7 mouse cellular contexts compared by ENCODE assay signal in the genomic region with DNA sequence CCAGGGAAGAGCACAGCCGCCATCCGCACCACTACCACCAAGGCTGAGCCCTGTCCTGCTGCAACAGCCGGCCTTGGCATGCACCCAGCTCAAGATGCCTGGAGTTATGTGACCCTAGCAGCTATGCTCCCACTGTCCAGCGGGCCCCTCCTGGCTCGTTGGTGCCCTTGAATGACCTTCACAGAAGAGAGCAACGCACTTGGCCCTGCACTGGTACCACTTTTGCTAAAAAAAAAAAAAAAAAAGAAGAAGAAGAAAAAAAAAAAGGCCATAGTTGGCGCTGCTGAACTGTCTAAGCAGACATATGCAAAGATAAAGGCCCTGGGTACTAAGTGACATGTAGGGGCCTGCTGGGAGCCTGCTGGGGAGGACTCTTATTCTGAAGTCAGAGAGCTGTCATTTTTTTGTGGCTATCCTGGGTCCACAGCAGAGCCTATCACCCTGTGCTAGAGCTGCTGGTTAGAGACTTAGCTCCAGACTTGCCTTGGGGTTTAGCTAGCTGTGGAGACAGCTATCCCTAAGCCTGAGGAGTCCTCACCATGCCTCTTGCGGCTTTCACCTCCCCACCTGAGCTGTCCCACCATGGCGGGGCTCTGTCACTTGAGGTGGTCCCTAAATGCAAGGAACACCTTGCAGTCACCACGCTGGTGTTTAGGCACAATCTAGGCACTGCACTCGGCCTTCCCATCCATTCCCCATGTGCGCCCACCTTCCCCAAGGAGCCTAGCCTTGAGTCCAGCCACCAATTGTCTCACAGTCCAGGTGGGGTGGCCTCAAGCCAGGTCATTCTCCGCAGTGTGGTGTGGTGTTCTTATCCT. TPM values are rescaled to one million over a fixed set of nuclear protein-coding genes. Genes with fewer than 3 reads are reported as not detected.
DNase-seq lines count a peak whose midpoint lies in the region; ATAC-seq lines count a peak whose summit lies in the region.

No protein-coding gene starts in this region.

- intact Hi-C loops in left cerebral cortex, postnatal 25 days (cut with DNase I), result loop anchor here (2.0 kb wide), 1 partner anchor 36 kb away; no protein-coding TSS in a partner anchor

- H3K27me3 ChIP-seq in heart, embryonic 16.5 days (ENCODE audit: control insufficient read depth, insufficient read depth, low read length), result no peaks in the 10 kb centered on the region
- H3K27me3 ChIP-seq in limb, embryonic 12.5 days, result no peaks in the 10 kb centered on the region
- H3K27me3 ChIP-seq in neural tube, embryonic 15.5 days (replicated peaks), result no peaks in the 10 kb centered on the region

- H3K4me2 ChIP-seq in heart, embryonic 16.5 days (ENCODE audit: low read depth, low read length), result peak overlapping the region; percentile 15
- H3K4me2 ChIP-seq in limb, embryonic 12.5 days, result no peak overlapping the region
- H3K4me2 ChIP-seq in neural tube, embryonic 15.5 days, result no peak overlapping the region

- no peak overlapping the region for H3K4me3 ChIP-seq in heart, embryonic 16.5 days (ENCODE audit: low read length)
- no peak overlapping the region for H3K4me3 ChIP-seq in limb, embryonic 12.5 days (replicated peaks)
- no peak overlapping the region for H3K4me3 ChIP-seq in neural tube, embryonic 15.5 days (replicated peaks)

- peak; percentile 81 for DNase-seq in testis, postnatal 10 days (ENCODE audit: low spot score)
- DNase-seq in testis, postnatal 14 days (ENCODE audit: low spot score), result no peak
- DNase-seq in adrenal gland, postnatal 14 days, result peak; percentile 84
- no peak for DNase-seq in left cerebral cortex, postnatal 25 days (ENCODE audit: low spot score in 2 of 2)

- H3K36me3 ChIP-seq in heart, embryonic 16.5 days (ENCODE audit: control insufficient read depth, insufficient read depth), result peaks cover 27% of the 10 kb centered on the region
- peaks cover 44% of the 10 kb centered on the region for H3K36me3 ChIP-seq in limb, embryonic 12.5 days
- no peaks in the 10 kb centered on the region for H3K36me3 ChIP-seq in neural tube, embryonic 15.5 days

- H3K27ac ChIP-seq in heart, embryonic 16.5 days (ENCODE audit: low read length), result peak overlapping the region; percentile 88
- H3K27ac ChIP-seq in limb, embryonic 12.5 days, result no peak overlapping the region
- no peak overlapping the region for H3K27ac ChIP-seq in neural tube, embryonic 15.5 days (replicated peaks)

- H3K9me3 ChIP-seq in heart, embryonic 16.5 days (replicated peaks; ENCODE audit: control insufficient read depth, low read length), result no peaks in the 10 kb centered on the region
- H3K9me3 ChIP-seq in limb, embryonic 12.5 days, result no peaks in the 10 kb centered on the region
- no peaks in the 10 kb centered on the region for H3K9me3 ChIP-seq in neural tube, embryonic 15.5 days (replicated peaks)

- peak overlapping the region; percentile 62 for H3K9ac ChIP-seq in heart, embryonic 16.5 days (ENCODE audit: low read length)
- no peak overlapping the region for H3K9ac ChIP-seq in limb, embryonic 12.5 days (replicated peaks)
- no peak overlapping the region for H3K9ac ChIP-seq in neural tube, embryonic 15.5 days (replicated peaks)

- H3K4me1 ChIP-seq in heart, embryonic 16.5 days (ENCODE audit: control insufficient read depth, insufficient read depth, low read length), result peaks cover 20% of the 10 kb centered on the region
- H3K4me1 ChIP-seq in limb, embryonic 12.5 days (replicated peaks), result peaks cover 14% of the 10 kb centered on the region
- 0 out of 2 replicates have a peak, but pooled peaks cover 9% of the 10 kb centered on the region for H3K4me1 ChIP-seq in neural tube, embryonic 15.5 days

- WGBS in heart, embryonic 16.5 days, result 35% methylated on average over 13 of the region's 13 CpGs
- 75% methylated on average over 13 of the region's 13 CpGs for WGBS in limb, embryonic 12.5 days
- WGBS in neural tube, embryonic 15.5 days, result 72% methylated on average over 13 of the region's 13 CpGs

- peak; percentile 87 for ATAC-seq in heart, embryonic 16.5 days (replicated peaks; ENCODE audit: extremely low read depth, insufficient read depth, low FRiP score)
- 0 out of 2 replicates have a peak, but pooled peaks have one; percentile 10 for ATAC-seq in limb, embryonic 12.5 days (ENCODE audit: insufficient number of reproducible peaks, insufficient read depth, low FRiP score, low TSS enrichment, low read depth)
- peak; percentile 23; the same call in 1 of the 2 replicates for ATAC-seq in neural tube, embryonic 15.5 days (ENCODE audit: low FRiP score)

RNA-seq across cellular contexts. Expression of a gene that starts 5.4 kb away (rescaled TPM):
- 16.6 and 19.0 TPM in 2 replicates for total RNA-seq in adrenal gland, postnatal 14 days (2021)
- polyA plus RNA-seq in heart, embryonic 16.5 days (2015; fragmentation: Nextera tagmentation; extraction: Ambion mirVana), result 51.5 and 59.3 TPM in 2 replicates
- polyA plus RNA-seq in limb, embryonic 12.5 days (2016; fragmentation: Nextera tagmentation; extraction: Ambion mirVana), result 53.4 and 55.1 TPM in 2 replicates
- polyA plus RNA-seq in neural tube, embryonic 15.5 days (2015; fragmentation: Nextera tagmentation; extraction: Ambion mirVana), result 123 and 142 TPM in 2 replicates
- 10 to 100 TPM; 31.0 to 33.1 TPM for total RNA-seq in left cerebral cortex, postnatal 25 days (2021)

RNA-seq across cellular contexts. Expression of a gene that starts 12.4 kb away (rescaled TPM):
- total RNA-seq in adrenal gland, postnatal 14 days (2021), result 43.9 and 48.7 TPM in 2 replicates
- polyA plus RNA-seq in heart, embryonic 16.5 days (2015; fragmentation: Nextera tagmentation; extraction: Ambion mirVana), result 67.5 and 74.8 TPM in 2 replicates
- 27.4 and 28.5 TPM in 2 replicates for polyA plus RNA-seq in limb, embryonic 12.5 days (2016; fragmentation: Nextera tagmentation; extraction: Ambion mirVana)
- 16.1 and 23.2 TPM in 2 replicates for polyA plus RNA-seq in neural tube, embryonic 15.5 days (2015; fragmentation: Nextera tagmentation; extraction: Ambion mirVana)
- total RNA-seq in left cerebral cortex, postnatal 25 days (2021), result 10 to 100 TPM; 37.5 to 38.6 TPM

RNA-seq across cellular contexts. Expression of a gene that starts 18.9 kb away (rescaled TPM):
- total RNA-seq in adrenal gland, postnatal 14 days (2021), result 36.4 and 48.3 TPM in 2 replicates
- polyA plus RNA-seq in heart, embryonic 16.5 days (2015; fragmentation: Nextera tagmentation; extraction: Ambion mirVana), result 21.8 and 24.0 TPM in 2 replicates
- 62.4 and 64.0 TPM in 2 replicates for polyA plus RNA-seq in limb, embryonic 12.5 days (2016; fragmentation: Nextera tagmentation; extraction: Ambion mirVana)
- 38.8 and 41.1 TPM in 2 replicates for polyA plus RNA-seq in neural tube, embryonic 15.5 days (2015; fragmentation: Nextera tagmentation; extraction: Ambion mirVana)
- 10 to 100 TPM; 51.6 to 60.2 TPM for total RNA-seq in left cerebral cortex, postnatal 25 days (2021)

RNA-seq across cellular contexts. Expression of a gene that starts 30.7 kb away (rescaled TPM):
- 80.5 and 94.6 TPM in 2 replicates for total RNA-seq in adrenal gland, postnatal 14 days (2021)
- 67.7 and 72.3 TPM in 2 replicates for polyA plus RNA-seq in heart, embryonic 16.5 days (2015; fragmentation: Nextera tagmentation; extraction: Ambion mirVana)
- 84.4 and 90.9 TPM in 2 replicates for polyA plus RNA-seq in limb, embryonic 12.5 days (2016; fragmentation: Nextera tagmentation; extraction: Ambion mirVana)
- 22.0 and 35.3 TPM in 2 replicates for polyA plus RNA-seq in neural tube, embryonic 15.5 days (2015; fragmentation: Nextera tagmentation; extraction: Ambion mirVana)
- 10 to 100 TPM; 10.7 to 14.6 TPM for total RNA-seq in left cerebral cortex, postnatal 25 days (2021)

RNA-seq across cellular contexts. Expression of a gene that starts 30.7 kb away (rescaled TPM):
- 34.9 and 38.0 TPM in 2 replicates for total RNA-seq in adrenal gland, postnatal 14 days (2021)
- 288 and 304 TPM in 2 replicates for polyA plus RNA-seq in heart, embryonic 16.5 days (2015; fragmentation: Nextera tagmentation; extraction: Ambion mirVana)
- 585 and 619 TPM in 2 replicates for polyA plus RNA-seq in limb, embryonic 12.5 days (2016; fragmentation: Nextera tagmentation; extraction: Ambion mirVana)
- polyA plus RNA-seq in neural tube, embryonic 15.5 days (2015; fragmentation: Nextera tagmentation; extraction: Ambion mirVana), result 79.3 and 153 TPM in 2 replicates
- 1 to 10 TPM; 1.9 to 3.1 TPM for total RNA-seq in left cerebral cortex, postnatal 25 days (2021)

Comparison
In these comparisons a context has a peak if more than half of its experiments do, and no peak if none do; other contexts are left out.
1. DNase-seq: peak in testis, postnatal 10 days (single experiment) and adrenal gland, postnatal 14 days (single experiment); none in testis, postnatal 14 days (single experiment) and left cerebral cortex, postnatal 25 days (0 of 2).
2. ATAC-seq: peak in every context shown above with its lines; median percentile 87 in heart, embryonic 16.5 days; 23 in neural tube, embryonic 15.5 days; 10 in limb, embryonic 12.5 days.